Mouse (Mus musculus): Measurements from ENCODE around the gene Rtn1. TPM values are rescaled to one million over a fixed set of nuclear protein-coding genes. Genes with fewer than 3 reads are reported as not detected.
A peak's percentile ranks its signal among the peaks of the same experiment; 100 is the strongest.

Gene Rtn1
- polyA plus RNA-seq, 1 experiment: 1,289 TPM

GRCm38 (mm10) chr12:72267614-72268013, 141.2 kb downstream of the Rtn1 start:
- TF ChIP-seq CTCF (IDR thresholded peaks at IDR 0.05; ENCODE audit: extremely low read depth, insufficient read depth, low read length) (peak; percentile 33), POLR2A (IDR thresholded peaks at IDR 0.05; ENCODE audit: extremely low read depth, insufficient read depth, low read length) (no peak)
- peaks cover 9% of the 10 kb centered on the region for H3K4me1 ChIP-seq (ENCODE audit: control insufficient read depth, insufficient read depth, low read length)

GRCm38 (mm10) chr12:72265261-72266228, 143.3 kb downstream of the Rtn1 start:
- Histone ChIP-seq H3K27ac (ENCODE audit: insufficient read depth, low read length) (0 out of 2 replicates have a peak overlapping the region, but pooled peaks have one; percentile 37), H3K4me3 (ENCODE audit: insufficient read depth, low read length) (no peak overlapping the region), H3K4me1 (ENCODE audit: control insufficient read depth, insufficient read depth, low read length) (peaks cover 9% of the 10 kb centered on the region)
- TF ChIP-seq CTCF (IDR thresholded peaks at IDR 0.05; ENCODE audit: extremely low read depth, insufficient read depth, low read length) (no peak), POLR2A (IDR thresholded peaks at IDR 0.05; ENCODE audit: extremely low read depth, insufficient read depth, low read length) (no peak)

More at GRCm38 (mm10) chr12:72267614-72268013, 141.2 kb downstream of the Rtn1 start:
- no peak overlapping the region for H3K27ac ChIP-seq (ENCODE audit: insufficient read depth, low read length)
- H3K4me3 ChIP-seq (ENCODE audit: insufficient read depth, low read length): no peak overlapping the region

DNA sequence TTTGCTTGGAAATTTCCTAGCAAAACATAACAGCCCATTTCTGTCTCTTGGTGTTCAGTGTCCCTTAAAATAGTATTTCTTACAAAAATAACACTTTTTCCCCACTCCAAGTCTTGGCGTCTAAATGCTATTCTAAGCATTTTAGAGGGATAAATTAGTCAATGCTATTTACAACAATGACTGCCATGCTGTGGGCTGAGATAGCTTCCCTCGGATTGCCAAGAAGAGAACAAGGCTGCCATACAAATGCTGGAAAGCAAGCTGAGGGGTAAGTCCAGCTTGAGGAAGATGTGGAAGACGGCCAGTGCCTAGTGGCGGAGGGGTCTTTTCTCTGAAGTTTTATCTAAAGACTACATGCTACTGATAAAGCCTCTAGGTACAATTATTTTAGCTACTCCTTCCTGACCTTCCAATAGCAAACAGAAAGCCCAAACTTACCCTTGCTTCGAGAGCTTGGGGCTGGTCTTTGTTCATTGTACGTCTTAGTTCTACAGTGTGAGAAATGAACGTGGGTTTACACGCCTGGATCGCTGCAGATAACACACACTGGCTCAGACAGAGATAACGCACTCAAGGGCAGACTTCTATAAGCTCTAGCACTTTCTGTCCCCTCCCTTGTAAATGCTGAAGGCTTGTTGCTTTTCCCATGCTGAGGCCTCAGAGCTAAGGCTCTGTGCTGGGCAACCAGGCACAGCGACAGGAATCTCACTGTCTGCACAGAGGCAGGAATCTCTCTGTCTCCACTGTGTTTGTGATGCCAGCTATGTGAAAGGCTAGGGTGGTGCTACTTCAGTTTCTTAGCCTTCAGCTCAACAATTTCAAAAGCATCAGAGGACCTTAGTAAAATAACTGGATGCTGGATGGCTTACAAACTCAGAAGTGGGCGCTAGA, 145.4 kb downstream of the Rtn1 start:
- H3K27ac ChIP-seq (ENCODE audit: insufficient read depth, low read length): peak overlapping the region; percentile 41; the same call in 1 of the 2 replicates
- no peak overlapping the region for H3K4me3 ChIP-seq (ENCODE audit: insufficient read depth, low read length)
- H3K4me1 ChIP-seq (ENCODE audit: control insufficient read depth, insufficient read depth, low read length): peaks cover 9% of the 10 kb centered on the region
- TF ChIP-seq CTCF (IDR thresholded peaks at IDR 0.05; ENCODE audit: extremely low read depth, insufficient read depth, low read length): no peak
- no peak for TF ChIP-seq POLR2A (IDR thresholded peaks at IDR 0.05; ENCODE audit: extremely low read depth, insufficient read depth, low read length)

- no peak overlapping the region for H3K27ac ChIP-seq (ENCODE audit: insufficient read depth, low read length)
These were observed 151.9 kb downstream of the Rtn1 start for GRCm38 (mm10) chr12:72257000-72257399.

GRCm38 (mm10) chr12:72253040-72253439, 155.8 kb downstream of the Rtn1 start:
- H3K4me3 ChIP-seq (ENCODE audit: insufficient read depth, low read length): no peak overlapping the region
- TF ChIP-seq CTCF (IDR thresholded peaks at IDR 0.05; ENCODE audit: extremely low read depth, insufficient read depth, low read length) (no peak), POLR2A (IDR thresholded peaks at IDR 0.05; ENCODE audit: extremely low read depth, insufficient read depth, low read length) (no peak)
- H3K27ac ChIP-seq (ENCODE audit: insufficient read depth, low read length): no peak overlapping the region

More at GRCm38 (mm10) chr12:72257000-72257399, 151.9 kb downstream of the Rtn1 start:
- Histone ChIP-seq H3K4me1 (ENCODE audit: control insufficient read depth, insufficient read depth, low read length) (peaks cover 7% of the 10 kb centered on the region), H3K4me3 (ENCODE audit: insufficient read depth, low read length) (no peak overlapping the region)
- TF ChIP-seq POLR2A (IDR thresholded peaks at IDR 0.05; ENCODE audit: extremely low read depth, insufficient read depth, low read length) (no peak), CTCF (IDR thresholded peaks at IDR 0.05; ENCODE audit: extremely low read depth, insufficient read depth, low read length) (no peak)

GRCm38 (mm10) chr12:72251890-72252445, 156.9 kb downstream of the Rtn1 start:
- TF ChIP-seq POLR2A (IDR thresholded peaks at IDR 0.05; ENCODE audit: extremely low read depth, insufficient read depth, low read length) (no peak), CTCF (IDR thresholded peaks at IDR 0.05; ENCODE audit: extremely low read depth, insufficient read depth, low read length) (no peak)
- Histone ChIP-seq H3K4me3 (ENCODE audit: insufficient read depth, low read length) (no peak overlapping the region), H3K27ac (ENCODE audit: insufficient read depth, low read length) (no peak overlapping the region), H3K4me1 (ENCODE audit: control insufficient read depth, insufficient read depth, low read length) (peaks cover 1% of the 10 kb centered on the region; the same call in 1 of the 2 replicates)

More at GRCm38 (mm10) chr12:72253040-72253439, 155.8 kb downstream of the Rtn1 start:
- H3K4me1 ChIP-seq (ENCODE audit: control insufficient read depth, insufficient read depth, low read length): peaks cover 7% of the 10 kb centered on the region

DNA sequence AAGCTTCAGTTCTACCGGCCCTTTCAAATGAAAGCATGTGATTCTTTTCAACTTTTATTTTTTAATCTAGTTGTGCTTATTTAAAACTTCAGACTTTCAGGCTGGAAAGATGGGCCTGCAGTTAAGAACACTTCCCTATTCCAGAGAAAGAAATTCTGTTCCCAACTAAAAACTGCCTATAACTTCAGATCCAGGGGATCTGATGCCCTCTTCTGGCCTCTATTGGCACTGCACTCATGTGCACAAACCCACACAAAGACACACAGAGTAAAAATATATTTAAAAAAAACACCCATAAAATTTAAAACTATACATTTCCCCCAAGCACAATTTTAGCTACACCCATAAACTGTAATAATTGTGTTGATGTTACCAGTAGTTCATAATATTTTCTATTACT, 163.9 kb downstream of the Rtn1 start:
- peaks cover 4% of the 10 kb centered on the region; the same call in 1 of the 2 replicates for H3K4me1 ChIP-seq (ENCODE audit: control insufficient read depth, insufficient read depth, low read length)
- no peak overlapping the region for H3K4me3 ChIP-seq (ENCODE audit: insufficient read depth, low read length)
- no peak overlapping the region for H3K27ac ChIP-seq (ENCODE audit: insufficient read depth, low read length)
- TF ChIP-seq POLR2A (IDR thresholded peaks at IDR 0.05; ENCODE audit: extremely low read depth, insufficient read depth, low read length) (no peak), CTCF (IDR thresholded peaks at IDR 0.05; ENCODE audit: extremely low read depth, insufficient read depth, low read length) (no peak)

GRCm38 (mm10) chr12:72242807-72243206, 166.0 kb downstream of the Rtn1 start:
- TF ChIP-seq POLR2A (IDR thresholded peaks at IDR 0.05; ENCODE audit: extremely low read depth, insufficient read depth, low read length) (no peak), CTCF (IDR thresholded peaks at IDR 0.05; ENCODE audit: extremely low read depth, insufficient read depth, low read length) (peak; percentile 47)
- H3K4me3 ChIP-seq (ENCODE audit: insufficient read depth, low read length): no peak overlapping the region
- H3K4me1 ChIP-seq (ENCODE audit: control insufficient read depth, insufficient read depth, low read length): peaks cover 14% of the 10 kb centered on the region
- no peak overlapping the region for H3K27ac ChIP-seq (ENCODE audit: insufficient read depth, low read length)

- Histone ChIP-seq H3K27ac (ENCODE audit: insufficient read depth, low read length) (no peak overlapping the region), H3K4me1 (ENCODE audit: control insufficient read depth, insufficient read depth, low read length) (peaks cover 15% of the 10 kb centered on the region), H3K4me3 (ENCODE audit: insufficient read depth, low read length) (no peak overlapping the region)
- no peak for TF ChIP-seq CTCF (IDR thresholded peaks at IDR 0.05; ENCODE audit: extremely low read depth, insufficient read depth, low read length)
- TF ChIP-seq POLR2A (IDR thresholded peaks at IDR 0.05; ENCODE audit: extremely low read depth, insufficient read depth, low read length): no peak
These were observed 168.3 kb downstream of the Rtn1 start for GRCm38 (mm10) chr12:72240506-72240905.
